Mouse (Mus musculus) gastrocnemius, postnatal 25 days (tissue): ENCODE measurements around the gene Lrpap1. TPM values are rescaled to one million over a fixed set of nuclear protein-coding genes. Genes with fewer than 3 reads are reported as not detected.

Source experiments
- DNase-seq: peaks from one replicate; pipeline ENCODE4 v3.0.0; 2022
- total RNA-seq, 2 experiments: library from RNA; stranded (reverse); gene quantifications; 1 replicate in 1 of 2; 2 replicates in 1 of 2; pipeline ENCODE4 v1.2.3; 2021

Lrpap1 gene
- total RNA-seq, 2 experiments from 2014 or later = 22.2 to 35.2 TPM

- no peak for DNase-seq
Measured at GRCm38 (mm10) chr5:35057582-35057981, 48.0 kb downstream of the Lrpap1 start.

- peak; percentile 86 for DNase-seq
Measured at GRCm38 (mm10) chr5:35056604-35057432, 48.7 kb downstream of the Lrpap1 start, which contains the start of gene Dok7. Gene Dok7 (plus strand): TSS chr5:35056766.

- DNase-seq = peak; percentile 65
Measured at GRCm38 (mm10) chr5:35055076-35055475, 50.5 kb downstream of the Lrpap1 start.

- no peak for DNase-seq
Measured at GRCm38 (mm10) chr5:35054628-35055027, 50.9 kb downstream of the Lrpap1 start.

GRCm38 (mm10) chr5:35050541-35050940 is 55.0 kb downstream of the Lrpap1 start:
- no peak for DNase-seq

GRCm38 (mm10) chr5:35043110-35043451 is 62.5 kb downstream of the Lrpap1 start:
- peak; percentile 40 for DNase-seq

GRCm38 (mm10) chr5:35042431-35043109 is 63.0 kb downstream of the Lrpap1 start:
- DNase-seq = no peak

Other genes starting within 250 kb of the Lrpap1 start
- under 1 TPM; 0.13 to 0.36 TPM for gene Msantd1, start 197.8 kb downstream of the Lrpap1 start, total RNA-seq
- 1 to 10 TPM; 3.1 to 3.5 TPM for gene Rgs12, start 156.3 kb downstream of the Lrpap1 start, total RNA-seq
- gene Hgfac, start 64.3 kb downstream of the Lrpap1 start, total RNA-seq = under 1 TPM in 1 of 2 experiments, not detected in 1; 0.46 TPM
- 10 to 100 TPM; 19.9 to 29.3 TPM for gene Dok7, start 49.0 kb downstream of the Lrpap1 start, total RNA-seq
- under 1 TPM; 0.20 to 0.32 TPM for gene Adra2c, start 172.6 kb upstream of the Lrpap1 start, total RNA-seq